Mouse (Mus musculus) liver, embryonic 13.5 days (tissue): ENCODE results near the gene Sec14l3. TPM values are rescaled to one million over a fixed set of nuclear protein-coding genes. Genes with fewer than 3 reads are reported as not detected.

Experiments used
- ATAC-seq: fragments of 200-750 bp; cut with Nextera tagmentation; 2 replicates; pipeline ENCODE4 v1.8.0; 2017; ENCODE audit warnings: low read depth, mild to moderate bottlenecking, moderate number of reproducible peaks, moderate library complexity
- DNase-seq: peaks from one replicate; pipeline ENCODE4 v3.0.0; 2022
- H3K27ac ChIP-seq: fragments of 300-500 bp; sonication (generic); 2 replicates; pipeline ENCODE4 v1.5.1; 2015; ENCODE audit warnings: moderate library complexity, mild to moderate bottlenecking, inconsistent platforms
- H3K27me3 ChIP-seq: fragments of 300-500 bp; sonication (generic); 2 replicates; pipeline ENCODE4 v1.6.1; 2015; ENCODE audit warnings: mild to moderate bottlenecking, inconsistent platforms
- H3K36me3 ChIP-seq: fragments of 300-500 bp; sonication (generic); 2 replicates; pipeline ENCODE4 v1.6.1; 2015; ENCODE audit warnings: mild to moderate bottlenecking, inconsistent platforms
- H3K4me1 ChIP-seq: fragments of 300-500 bp; sonication (generic); replicated peaks from 2 replicates; pipeline ENCODE4 v1.6.1; 2015; ENCODE audit warnings: inconsistent platforms
- H3K4me2 ChIP-seq: fragments of 300-500 bp; sonication (generic); 2 replicates; pipeline ENCODE4 v1.6.1; 2015; ENCODE audit warnings: inconsistent platforms, mild to moderate bottlenecking, moderate library complexity
- H3K4me3 ChIP-seq: fragments of 300-500 bp; sonication (generic); replicated peaks from 2 replicates; pipeline ENCODE4 v1.5.1; 2015; ENCODE audit warnings: mild to moderate bottlenecking, inconsistent platforms
- H3K9ac ChIP-seq: fragments of 300-500 bp; sonication (generic); 2 replicates; pipeline ENCODE4 v1.6.1; 2015; ENCODE audit warnings: mild to moderate bottlenecking, inconsistent platforms
- H3K9me3 ChIP-seq: fragments of 300-500 bp; sonication (generic); replicated peaks from 2 replicates; pipeline ENCODE4 v1.6.1; 2016; ENCODE audit warnings: inconsistent platforms
- WGBS: fragments of 180-500 bp; shearing (Covaris S2); methylation state at CpG from one replicate; pipeline ENCODE4 v1.1.7; 2015; ENCODE audit not compliant: insufficient replicate concordance; 5-methylcytosine and 5-hydroxymethylcytosine counted together
- polyA plus RNA-seq: library from polyadenylated mRNA; unstranded; fragments of >200 nt; fragmentation: Nextera tagmentation; extraction: Ambion mirVana; gene quantifications from 2 replicates; pipeline ENCODE4 v1.2.1, GENCODE M21; 2015

The Sec14l3 gene
- polyA plus RNA-seq, 1 experiment from 2014 or later: not detected

GRCm38 (mm10) chr11:4094378-4095170 is 29.9 kb downstream of the Sec14l3 start:
- peaks cover 34% of the 10 kb centered on the region for H3K36me3 ChIP-seq
- peak; percentile 77 for DNase-seq
- H3K4me1 ChIP-seq: peaks cover 43% of the 10 kb centered on the region
- H3K27me3 ChIP-seq: no peaks in the 10 kb centered on the region
- ATAC-seq: peak; percentile 25
- H3K27ac ChIP-seq: peak overlapping the region; percentile 84
- peak overlapping the region; percentile 73 for H3K4me3 ChIP-seq
- 0 out of 2 replicates have a peak, but pooled peaks cover 5% of the 10 kb centered on the region for H3K9me3 ChIP-seq
- peak overlapping the region; percentile 82 for H3K9ac ChIP-seq
- peak overlapping the region; percentile 95 for H3K4me2 ChIP-seq
- WGBS: 3% methylated on average over 23 of the region's 24 CpGs

- H3K9me3 ChIP-seq: 0 out of 2 replicates have a peak, but pooled peaks cover 5% of the 10 kb centered on the region
- peak within 1 kb of the TSS; percentile 84 for H3K27ac ChIP-seq
- H3K9ac ChIP-seq: peak within 1 kb of the TSS; percentile 82
- DNase-seq (peak; percentile 55), ATAC-seq (peak; percentile 24)
- peak within 1 kb of the TSS; percentile 73 for H3K4me3 ChIP-seq
- H3K4me2 ChIP-seq: peak within 1 kb of the TSS; percentile 95
- 6% methylated on average over 34 of the region's 34 CpGs for WGBS
- H3K36me3 ChIP-seq: peaks cover 34% of the 10 kb centered on the region
- no peaks in the 10 kb centered on the region for H3K27me3 ChIP-seq
- peaks cover 43% of the 10 kb centered on the region for H3K4me1 ChIP-seq
Measured at GRCm38 (mm10) chr11:4095171-4096053, 30.8 kb downstream of the Sec14l3 start, which contains the start of gene Mtfp1. Gene Mtfp1 (minus strand): TSS chr11:4095445.

- Histone ChIP-seq H3K4me2 (peak overlapping the region; percentile 95), H3K27ac (peak overlapping the region; percentile 90), H3K4me3 (peak overlapping the region; percentile 73), H3K27me3 (no peaks in the 10 kb centered on the region), H3K9ac (peak overlapping the region; percentile 82), H3K36me3 (peaks cover 26% of the 10 kb centered on the region), H3K9me3 (no peaks in the 10 kb centered on the region), H3K4me1 (peaks cover 43% of the 10 kb centered on the region)
- ATAC-seq: peak; percentile 89
- 2% methylated on average over 45 of the region's 45 CpGs for WGBS
- DNase-seq: peak; percentile 99
Measured at GRCm38 (mm10) chr11:4096054-4096984, 31.7 kb downstream of the Sec14l3 start.

DNA sequence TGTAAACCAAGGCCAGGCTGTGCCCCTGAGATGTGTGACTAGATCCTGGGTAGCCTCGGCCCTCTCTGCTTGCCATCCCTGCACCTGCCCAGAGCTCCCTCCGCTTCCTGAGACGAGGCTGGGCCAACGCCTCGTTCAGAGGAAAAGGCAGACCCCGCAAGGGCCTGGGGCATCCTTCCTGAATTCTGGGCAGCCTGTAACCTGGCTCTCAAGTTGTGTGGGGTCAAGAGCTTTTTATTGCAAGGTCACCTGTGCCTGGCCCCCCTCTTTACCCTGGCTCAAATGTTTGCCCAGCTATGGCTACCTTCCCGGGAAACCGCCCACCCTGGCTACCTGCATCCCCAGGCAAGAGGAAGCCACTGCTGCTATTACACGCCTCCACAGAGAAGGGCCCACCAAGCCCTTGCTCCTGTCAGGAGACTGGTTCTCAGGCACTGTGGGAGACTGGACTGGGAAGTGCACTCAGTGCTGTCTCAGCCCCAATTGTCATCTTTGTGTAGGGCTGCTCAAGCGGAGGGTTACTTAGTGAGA is 32.5 kb downstream of the Sec14l3 start:
- H3K9me3 ChIP-seq: no peaks in the 10 kb centered on the region
- ATAC-seq: peak; percentile 13; the same call in 1 of the 2 replicates
- WGBS: 23% methylated on average over 10 of the region's 10 CpGs

DNA sequence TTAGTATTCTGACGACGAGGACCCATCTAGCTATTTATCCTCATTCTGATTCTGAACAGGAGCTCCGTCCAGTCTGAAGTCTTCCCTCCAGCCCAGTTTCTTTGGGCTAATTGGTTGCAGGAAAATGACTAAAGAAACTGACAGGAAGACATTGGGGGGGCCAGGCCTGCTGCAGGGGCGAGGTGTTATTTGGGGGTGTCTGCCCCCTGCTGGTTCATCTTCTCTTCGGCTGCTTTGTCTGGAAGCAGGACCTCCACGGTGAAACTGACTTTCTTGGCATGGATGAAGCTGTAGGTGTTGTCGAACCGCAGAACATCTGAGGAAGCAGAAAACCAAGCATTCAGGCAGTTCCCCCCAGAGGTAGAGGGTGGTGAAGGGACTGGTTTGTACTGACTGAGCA is 33.5 kb downstream of the Sec14l3 start:
- 64% methylated on average over 8 of the region's 8 CpGs for WGBS
- Histone ChIP-seq H3K9ac (no peak overlapping the region), H3K27me3 (no peaks in the 10 kb centered on the region), H3K9me3 (no peaks in the 10 kb centered on the region), H3K4me2 (no peak overlapping the region), H3K36me3 (peaks cover 8% of the 10 kb centered on the region), H3K27ac (no peak overlapping the region), H3K4me3 (no peak overlapping the region), H3K4me1 (peaks cover 42% of the 10 kb centered on the region)
- DNase-seq (no peak), ATAC-seq (no peak)

More for the DNA sequence above, 32.5 kb downstream of the Sec14l3 start:
- peak overlapping the region; percentile 73 for H3K4me3 ChIP-seq
- no peaks in the 10 kb centered on the region for H3K27me3 ChIP-seq
- peak overlapping the region; percentile 90 for H3K27ac ChIP-seq
- H3K4me1 ChIP-seq: peaks cover 43% of the 10 kb centered on the region
- H3K36me3 ChIP-seq: peaks cover 18% of the 10 kb centered on the region
- H3K9ac ChIP-seq: peak overlapping the region; percentile 82
- peak; percentile 17 for DNase-seq
- H3K4me2 ChIP-seq: peak overlapping the region; percentile 95

- H3K4me1 ChIP-seq: peaks cover 35% of the 10 kb centered on the region
- no peak overlapping the region for H3K9ac ChIP-seq
- H3K27ac ChIP-seq: no peak overlapping the region
- H3K27me3 ChIP-seq: no peaks in the 10 kb centered on the region
- ATAC-seq (no peak), DNase-seq (no peak)
- H3K4me2 ChIP-seq: no peak overlapping the region
- 70% methylated on average over 7 of the region's 7 CpGs for WGBS
- no peak overlapping the region for H3K4me3 ChIP-seq
- peaks cover 1% of the 10 kb centered on the region for H3K36me3 ChIP-seq
- no peaks in the 10 kb centered on the region for H3K9me3 ChIP-seq
Measured at GRCm38 (mm10) chr11:4098816-4099215, 34.2 kb downstream of the Sec14l3 start.

DNA sequence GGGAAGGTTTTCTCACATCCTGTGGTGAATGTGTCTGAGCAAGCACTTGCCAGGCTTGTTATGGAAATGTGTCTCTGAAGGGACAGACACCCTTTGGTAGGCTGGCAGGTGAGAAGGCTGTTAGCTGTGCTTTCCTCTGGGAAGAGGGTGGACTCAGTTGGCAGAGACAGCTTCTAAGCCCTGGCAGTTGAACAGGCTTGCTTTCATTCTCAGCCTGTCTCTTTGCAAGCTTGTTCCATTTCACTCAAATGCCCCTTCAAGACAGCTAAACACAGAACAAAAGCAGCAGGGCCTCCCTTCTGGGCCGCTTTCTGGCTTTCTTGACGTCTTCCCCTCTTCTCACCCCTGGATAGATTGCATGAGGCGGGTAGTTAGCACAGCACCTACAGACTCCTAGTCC is 34.8 kb downstream of the Sec14l3 start:
- Histone ChIP-seq H3K27ac (no peak overlapping the region), H3K27me3 (no peaks in the 10 kb centered on the region), H3K9ac (no peak overlapping the region), H3K4me1 (peaks cover 29% of the 10 kb centered on the region), H3K4me2 (no peak overlapping the region), H3K36me3 (no peaks in the 10 kb centered on the region), H3K4me3 (no peak overlapping the region), H3K9me3 (no peaks in the 10 kb centered on the region)
- WGBS: 71% methylated on average over 3 of the region's 3 CpGs
- no peak for ATAC-seq
- DNase-seq: no peak

GRCm38 (mm10) chr11:4101851-4102250 is 37.2 kb downstream of the Sec14l3 start:
- Histone ChIP-seq H3K27ac (no peak overlapping the region), H3K4me1 (peaks cover 12% of the 10 kb centered on the region), H3K9ac (no peak overlapping the region), H3K36me3 (no peaks in the 10 kb centered on the region), H3K9me3 (no peaks in the 10 kb centered on the region), H3K27me3 (no peaks in the 10 kb centered on the region), H3K4me3 (no peak overlapping the region), H3K4me2 (no peak overlapping the region)
- no peak for DNase-seq
- ATAC-seq: no peak
- WGBS: 58% methylated on average over 5 of the region's 5 CpGs

GRCm38 (mm10) chr11:4103522-4103921 is 38.9 kb downstream of the Sec14l3 start:
- DNase-seq (no peak), ATAC-seq (no peak)
- H3K9me3 ChIP-seq: no peaks in the 10 kb centered on the region
- H3K36me3 ChIP-seq: peaks cover 4% of the 10 kb centered on the region; the same call in 1 of the 2 replicates
- H3K27me3 ChIP-seq: no peaks in the 10 kb centered on the region
- H3K4me1 ChIP-seq: no peaks in the 10 kb centered on the region
- no peak overlapping the region for H3K4me3 ChIP-seq
- H3K4me2 ChIP-seq: no peak overlapping the region
- no peak overlapping the region for H3K27ac ChIP-seq
- no peak overlapping the region for H3K9ac ChIP-seq
- WGBS: 76% methylated on average over 14 of the region's 14 CpGs

- no peak overlapping the region for H3K4me2 ChIP-seq
- H3K9me3 ChIP-seq: no peaks in the 10 kb centered on the region
- ATAC-seq (no peak), DNase-seq (no peak)
- no peak overlapping the region for H3K4me3 ChIP-seq
- H3K27me3 ChIP-seq: no peaks in the 10 kb centered on the region
- WGBS: 66% methylated on average over 5 of the region's 5 CpGs
- no peak overlapping the region for H3K9ac ChIP-seq
- H3K4me1 ChIP-seq: no peaks in the 10 kb centered on the region
- H3K36me3 ChIP-seq: peaks cover 11% of the 10 kb centered on the region; the same call in 1 of the 2 replicates
- no peak overlapping the region for H3K27ac ChIP-seq
Measured at GRCm38 (mm10) chr11:4104989-4105388, 40.3 kb downstream of the Sec14l3 start.
